Mouse (Mus musculus) forebrain, embryonic 15.5 days (tissue): ENCODE measurements around the gene Lrrc58. TPM values are rescaled to one million over a fixed set of nuclear protein-coding genes. Genes with fewer than 3 reads are reported as not detected.

Source experiments
- ATAC-seq: fragments of 200-750 bp; cut with Nextera tagmentation; replicated peaks from 2 replicates; pipeline ENCODE4 v1.8.0; 2017; ENCODE audit warnings: mild to moderate bottlenecking, moderate TSS enrichment, moderate library complexity
- H3K27ac ChIP-seq: fragments of 300-500 bp; sonication (generic); replicated peaks from 2 replicates; pipeline ENCODE4 v1.5.1; 2015; ENCODE audit warnings: mild to moderate bottlenecking, inconsistent platforms
- H3K27me3 ChIP-seq: fragments of 300-500 bp; sonication (generic); 2 replicates; pipeline ENCODE4 v1.6.1; 2015; ENCODE audit warnings: inconsistent platforms
- H3K36me3 ChIP-seq: fragments of 300-500 bp; sonication (generic); 2 replicates; pipeline ENCODE4 v1.6.1; 2015; ENCODE audit warnings: mild to moderate bottlenecking, inconsistent platforms
- H3K4me1 ChIP-seq: fragments of 300-500 bp; sonication (generic); 2 replicates; pipeline ENCODE4 v1.6.1; 2015; ENCODE audit warnings: inconsistent platforms
- H3K4me2 ChIP-seq: fragments of 300-500 bp; sonication (generic); replicated peaks from 2 replicates; pipeline ENCODE4 v1.6.1; 2015; ENCODE audit warnings: mild to moderate bottlenecking, inconsistent platforms
- H3K4me3 ChIP-seq: fragments of 300-500 bp; sonication (generic); 2 replicates; pipeline ENCODE4 v1.5.1; 2015; ENCODE audit warnings: mild to moderate bottlenecking, inconsistent platforms
- H3K9ac ChIP-seq: fragments of 300-500 bp; sonication (generic); replicated peaks from 2 replicates; pipeline ENCODE4 v1.6.1; 2015; ENCODE audit warnings: mild to moderate bottlenecking, inconsistent platforms
- H3K9me3 ChIP-seq: fragments of 300-500 bp; sonication (generic); 2 replicates; pipeline ENCODE4 v1.6.1; 2016; ENCODE audit warnings: inconsistent platforms
- WGBS: fragments of 180-500 bp; shearing (Covaris S2); methylation state at CpG from one replicate; pipeline ENCODE4 v1.1.7; 2015; ENCODE audit warnings: mixed read lengths; 5-methylcytosine and 5-hydroxymethylcytosine counted together
- polyA plus RNA-seq: library from polyadenylated mRNA; unstranded; fragments of >200 nt; fragmentation: Nextera tagmentation; extraction: Ambion mirVana; gene quantifications from 2 replicates; pipeline ENCODE4 v1.2.1, GENCODE M21; 2015

Gene Lrrc58
- 61.2 and 62.6 TPM in 2 replicates for polyA plus RNA-seq

- WGBS = under 1% methylated on average over 84 of the region's 86 CpGs
- H3K36me3 ChIP-seq = no peaks in the 10 kb centered on the region
- peak within 1 kb of the TSS; percentile 67 for H3K4me2 ChIP-seq
- no peaks in the 10 kb centered on the region for H3K27me3 ChIP-seq
- ATAC-seq = peak; percentile 97
- no peaks in the 10 kb centered on the region for H3K9me3 ChIP-seq
- H3K9ac ChIP-seq = peak within 1 kb of the TSS; percentile 90
- peaks cover 28% of the 10 kb centered on the region for H3K4me1 ChIP-seq
- peak within 1 kb of the TSS; percentile 99 for H3K4me3 ChIP-seq
- peak within 1 kb of the TSS; percentile 100 for H3K27ac ChIP-seq
These were observed at the start of gene Lrrc58 for GRCm38 (mm10) chr16:37867791-37868505. Gene Lrrc58 (plus strand): TSS chr16:37868389.

GRCm38 (mm10) chr16:37823949-37824348 is 44.2 kb upstream of the Lrrc58 start:
- H3K27ac ChIP-seq = no peak overlapping the region
- no peaks in the 10 kb centered on the region for H3K4me1 ChIP-seq
- 72% methylated on average over 5 of the region's 5 CpGs for WGBS
- peaks cover 13% of the 10 kb centered on the region for H3K36me3 ChIP-seq
- H3K4me3 ChIP-seq = no peak overlapping the region
- ATAC-seq = no peak
- no peak overlapping the region for H3K9ac ChIP-seq
- H3K4me2 ChIP-seq = no peak overlapping the region
- no peaks in the 10 kb centered on the region for H3K27me3 ChIP-seq
- H3K9me3 ChIP-seq = no peaks in the 10 kb centered on the region

GRCm38 (mm10) chr16:37824778-37825505 is 43.2 kb upstream of the Lrrc58 start:
- H3K36me3 ChIP-seq = peaks cover 17% of the 10 kb centered on the region
- H3K27ac ChIP-seq = no peak overlapping the region
- H3K4me2 ChIP-seq = no peak overlapping the region
- ATAC-seq = no peak
- WGBS = 92% methylated on average over 12 of the region's 12 CpGs
- no peak overlapping the region for H3K9ac ChIP-seq
- H3K4me3 ChIP-seq = no peak overlapping the region
- no peaks in the 10 kb centered on the region for H3K27me3 ChIP-seq
- no peaks in the 10 kb centered on the region for H3K4me1 ChIP-seq
- H3K9me3 ChIP-seq = no peaks in the 10 kb centered on the region

- Histone ChIP-seq H3K27ac (no peak overlapping the region), H3K36me3 (peaks cover 17% of the 10 kb centered on the region), H3K4me2 (no peak overlapping the region), H3K4me3 (no peak overlapping the region), H3K9me3 (no peaks in the 10 kb centered on the region), H3K4me1 (no peaks in the 10 kb centered on the region), H3K9ac (no peak overlapping the region), H3K27me3 (no peaks in the 10 kb centered on the region)
- no peak for ATAC-seq
- 96% methylated on average over 3 of the region's 3 CpGs for WGBS
These were observed 41.9 kb upstream of the Lrrc58 start for GRCm38 (mm10) chr16:37826286-37826685.

- no peak overlapping the region for H3K4me2 ChIP-seq
- WGBS = 77% methylated on average over 7 of the region's 7 CpGs
- H3K4me1 ChIP-seq = no peaks in the 10 kb centered on the region
- H3K9me3 ChIP-seq = no peaks in the 10 kb centered on the region
- no peak overlapping the region for H3K9ac ChIP-seq
- H3K4me3 ChIP-seq = no peak overlapping the region
- H3K27me3 ChIP-seq = no peaks in the 10 kb centered on the region
- no peak overlapping the region for H3K27ac ChIP-seq
- H3K36me3 ChIP-seq = peaks cover 19% of the 10 kb centered on the region
- ATAC-seq = no peak
These were observed 37.1 kb upstream of the Lrrc58 start for GRCm38 (mm10) chr16:37831041-37831440.

GRCm38 (mm10) chr16:37837571-37837970 is 30.6 kb upstream of the Lrrc58 start:
- H3K4me3 ChIP-seq = no peak overlapping the region
- no peak overlapping the region for H3K4me2 ChIP-seq
- H3K9me3 ChIP-seq = no peaks in the 10 kb centered on the region
- peaks cover 8% of the 10 kb centered on the region; the same call in 1 of the 2 replicates for H3K36me3 ChIP-seq
- no peaks in the 10 kb centered on the region for H3K27me3 ChIP-seq
- no peak overlapping the region for H3K9ac ChIP-seq
- no peak overlapping the region for H3K27ac ChIP-seq
- H3K4me1 ChIP-seq = no peaks in the 10 kb centered on the region
- WGBS = 82% methylated on average over 3 of the region's 3 CpGs
- no peak for ATAC-seq

GRCm38 (mm10) chr16:37842439-37842838 is 25.8 kb upstream of the Lrrc58 start:
- no peak overlapping the region for H3K4me3 ChIP-seq
- H3K27me3 ChIP-seq = no peaks in the 10 kb centered on the region
- no peak overlapping the region for H3K9ac ChIP-seq
- H3K4me1 ChIP-seq = no peaks in the 10 kb centered on the region
- 95% methylated on average over 2 of the region's 2 CpGs for WGBS
- H3K36me3 ChIP-seq = no peaks in the 10 kb centered on the region
- ATAC-seq = no peak
- no peaks in the 10 kb centered on the region for H3K9me3 ChIP-seq
- H3K4me2 ChIP-seq = no peak overlapping the region
- H3K27ac ChIP-seq = no peak overlapping the region

- 92% methylated on average over 12 of the region's 12 CpGs for WGBS
- Histone ChIP-seq H3K9me3 (no peaks in the 10 kb centered on the region), H3K4me1 (no peaks in the 10 kb centered on the region), H3K4me3 (no peak overlapping the region), H3K9ac (no peak overlapping the region), H3K27me3 (no peaks in the 10 kb centered on the region), H3K36me3 (no peaks in the 10 kb centered on the region), H3K4me2 (no peak overlapping the region), H3K27ac (no peak overlapping the region)
- ATAC-seq = no peak
These were observed 24.4 kb upstream of the Lrrc58 start for GRCm38 (mm10) chr16:37843740-37844139.

- H3K4me1 ChIP-seq = no peaks in the 10 kb centered on the region
- no peaks in the 10 kb centered on the region for H3K27me3 ChIP-seq
- H3K27ac ChIP-seq = no peak overlapping the region
- H3K36me3 ChIP-seq = no peaks in the 10 kb centered on the region
- no peak overlapping the region for H3K4me2 ChIP-seq
- no peak overlapping the region for H3K4me3 ChIP-seq
- no peak overlapping the region for H3K9ac ChIP-seq
- WGBS = 90% methylated on average over 7 of the region's 7 CpGs
- no peaks in the 10 kb centered on the region for H3K9me3 ChIP-seq
- ATAC-seq = no peak
These were observed 22.8 kb upstream of the Lrrc58 start for GRCm38 (mm10) chr16:37845202-37845925.

- Histone ChIP-seq H3K9me3 (no peaks in the 10 kb centered on the region), H3K4me1 (no peaks in the 10 kb centered on the region), H3K4me3 (no peak overlapping the region), H3K27me3 (no peaks in the 10 kb centered on the region), H3K36me3 (no peaks in the 10 kb centered on the region), H3K27ac (no peak overlapping the region), H3K9ac (no peak overlapping the region), H3K4me2 (no peak overlapping the region)
- WGBS = 87% methylated on average over 3 of the region's 3 CpGs
- no peak for ATAC-seq
These were observed 21.1 kb upstream of the Lrrc58 start for GRCm38 (mm10) chr16:37847081-37847480.

- Histone ChIP-seq H3K9me3 (no peaks in the 10 kb centered on the region), H3K4me1 (no peaks in the 10 kb centered on the region), H3K36me3 (no peaks in the 10 kb centered on the region), H3K4me3 (no peak overlapping the region), H3K27me3 (no peaks in the 10 kb centered on the region), H3K9ac (no peak overlapping the region), H3K27ac (no peak overlapping the region), H3K4me2 (no peak overlapping the region)
- ATAC-seq = no peak
- 74% methylated on average over 5 of the region's 5 CpGs for WGBS
These were observed 16.8 kb upstream of the Lrrc58 start for GRCm38 (mm10) chr16:37851366-37851765.

- H3K27me3 ChIP-seq = no peaks in the 10 kb centered on the region
- H3K36me3 ChIP-seq = no peaks in the 10 kb centered on the region
- H3K4me1 ChIP-seq = no peaks in the 10 kb centered on the region
- H3K4me3 ChIP-seq = no peak overlapping the region
- no peak for ATAC-seq
- H3K4me2 ChIP-seq = no peak overlapping the region
- H3K9ac ChIP-seq = no peak overlapping the region
- no peak overlapping the region for H3K27ac ChIP-seq
- H3K9me3 ChIP-seq = no peaks in the 10 kb centered on the region
- WGBS = 52% methylated on average over 9 of the region's 9 CpGs
These were observed 14.9 kb upstream of the Lrrc58 start for GRCm38 (mm10) chr16:37853279-37853678.
